Mouse (Mus musculus): ENCODE measurements at regions not wholly inside any gene's neighbourhood (a gene's known extent, or its start where the extent isn't known, plus 50 kb on each side); places are given as distances from the start of the nearest gene placed in this dataset.
A peak's percentile ranks its signal among the peaks of the same experiment; 100 is the strongest.

GRCm38 (mm10) chr3:62159031-62159430 is 179.1 kb upstream of the Arhgef26 start:
- peak; percentile 59 to 62 for DNase-seq

DNA sequence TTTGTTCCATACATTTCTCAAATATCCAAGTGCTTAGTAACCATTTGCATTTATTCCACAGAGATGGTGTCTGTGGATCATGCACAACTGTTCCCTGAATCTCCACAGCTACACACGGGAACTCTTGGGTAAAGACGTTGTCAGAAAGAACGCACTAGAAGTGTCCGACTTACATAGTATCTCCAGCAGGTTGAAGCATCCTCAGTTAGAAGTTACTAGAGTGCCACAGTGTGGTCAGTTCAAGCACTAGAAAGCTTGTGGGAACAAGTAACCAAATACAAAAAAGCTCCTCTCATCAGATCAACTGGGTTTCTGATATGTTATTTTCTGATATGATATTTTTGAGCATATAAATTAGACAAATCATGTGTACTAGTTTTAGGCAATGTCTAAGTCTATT is 167.5 kb upstream of the Arhgef26 start:
- no peak for DNase-seq

DNA sequence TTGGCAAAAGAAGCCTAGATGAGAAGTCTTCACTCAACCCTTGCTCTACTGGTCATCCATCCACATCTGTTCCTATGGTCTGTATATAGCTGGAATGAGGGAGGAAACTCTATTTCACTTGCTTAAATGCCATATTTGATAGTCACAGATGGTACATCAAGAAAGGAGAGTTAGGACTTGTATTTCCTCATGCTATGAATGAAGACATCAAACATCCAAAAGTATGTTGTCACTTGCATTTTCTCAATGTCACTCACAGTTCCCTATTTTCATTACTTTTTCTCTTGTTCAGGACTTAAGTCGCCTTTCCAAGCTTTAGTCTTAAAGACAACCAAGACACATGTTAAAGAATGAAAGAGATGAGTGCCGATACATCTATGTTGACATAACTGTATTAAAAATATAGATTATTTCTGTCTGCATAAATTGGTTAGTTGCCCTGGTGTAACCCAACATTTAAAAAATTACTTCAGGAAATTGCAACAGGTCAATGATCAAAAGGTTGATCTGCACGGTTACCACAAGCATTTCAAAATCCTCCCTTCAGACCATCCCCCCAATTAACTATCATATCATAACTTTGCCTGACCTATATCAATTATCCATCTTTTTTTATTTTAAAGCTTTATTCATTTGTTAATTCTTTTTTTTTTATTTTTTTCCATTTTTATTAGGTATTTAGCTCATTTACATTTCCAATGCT is 150.2 kb upstream of the Arhgef26 start:
- DNase-seq: no peak

DNA sequence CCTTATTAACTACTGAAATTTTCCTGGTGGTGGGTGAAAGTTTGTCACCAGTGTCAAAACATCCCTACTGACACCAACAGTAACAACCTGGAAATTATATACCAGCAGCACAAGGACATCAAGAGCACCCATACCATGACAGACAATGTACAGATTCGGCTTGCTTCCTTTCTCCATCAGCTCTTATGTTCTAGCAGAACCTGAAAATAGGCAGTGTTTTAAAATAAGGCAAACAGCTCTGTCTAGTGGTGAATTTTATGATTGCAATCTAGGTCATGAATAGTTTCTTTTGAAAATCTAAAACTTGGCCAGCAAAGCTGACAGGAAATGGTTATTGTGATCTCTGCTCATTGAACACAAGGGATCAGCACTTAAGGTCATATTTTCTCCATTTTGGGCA is 145.7 kb upstream of the Arhgef26 start:
- DNase-seq: no peak

DNA sequence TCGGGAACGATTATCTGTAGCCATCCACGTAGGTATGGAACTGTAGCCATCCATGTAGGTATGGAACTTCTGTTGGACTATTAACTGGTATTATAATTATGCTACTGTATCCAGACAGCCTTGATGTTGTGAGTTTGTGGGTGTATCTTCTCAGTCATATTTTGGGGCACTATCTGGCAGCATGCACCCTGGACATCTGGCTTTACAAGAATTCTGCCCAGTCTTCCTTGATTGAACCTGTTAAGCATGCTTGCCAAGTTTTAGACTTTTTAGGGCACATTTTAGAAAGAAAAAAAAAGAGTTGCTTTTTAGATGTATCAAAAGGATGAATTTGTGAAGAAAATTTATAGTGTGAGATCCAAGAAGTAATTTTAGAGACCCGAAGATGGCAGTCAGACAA is 143.7 kb upstream of the Arhgef26 start:
- no peak for DNase-seq

GRCm38 (mm10) chr3:62196679-62197078 is 141.5 kb upstream of the Arhgef26 start:
- DNase-seq: no peak

- peak; percentile 31 to 61 for DNase-seq
Measured at GRCm38 (mm10) chr3:62215806-62216205, 122.3 kb upstream of the Arhgef26 start.

DNA sequence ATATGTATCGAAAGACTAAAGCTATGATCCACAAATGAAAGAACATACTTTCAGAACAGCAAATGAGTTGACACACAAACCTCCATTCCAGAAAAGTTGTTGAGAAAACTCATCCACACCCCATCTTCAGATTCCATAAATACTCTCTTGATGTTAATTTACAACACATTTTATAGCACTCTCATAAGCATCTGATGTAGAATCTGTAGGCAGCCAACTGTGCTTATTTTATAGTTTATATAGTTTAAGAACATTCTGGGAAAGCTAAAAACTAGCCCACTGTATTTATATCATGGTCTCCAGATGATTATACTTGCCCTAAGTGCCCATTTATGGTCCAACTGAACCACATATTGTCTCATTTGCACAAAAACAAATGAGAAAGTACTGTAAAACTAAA is 120.8 kb upstream of the Arhgef26 start:
- no peak for DNase-seq

GRCm38 (mm10) chr3:62227697-62228096 is 110.4 kb upstream of the Arhgef26 start:
- DNase-seq: no peak

GRCm38 (mm10) chr3:62228156-62228555 is 110.0 kb upstream of the Arhgef26 start:
- DNase-seq: no peak

DNA sequence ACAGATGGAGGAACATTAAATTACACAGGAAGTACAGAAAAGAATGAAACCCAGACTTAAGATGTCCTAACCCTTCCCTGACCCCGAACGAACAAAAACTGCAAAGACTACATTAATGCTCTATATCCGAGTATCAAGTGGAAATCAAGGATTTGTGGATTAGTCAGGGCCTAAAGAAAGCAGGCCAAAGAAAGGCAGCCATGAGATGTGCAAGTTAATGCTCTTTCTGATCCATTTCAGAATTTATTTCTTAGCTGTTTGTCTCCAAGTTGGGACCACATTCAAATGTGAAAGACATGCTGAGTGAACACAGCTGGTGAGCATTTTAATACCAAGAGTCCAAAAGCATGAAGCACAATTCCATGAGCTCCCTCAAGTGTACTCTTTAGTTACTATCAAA is 97.1 kb upstream of the Arhgef26 start:
- no peak for DNase-seq

GRCm38 (mm10) chr3:62271703-62272102 is 66.4 kb upstream of the Arhgef26 start:
- no peak for DNase-seq

GRCm38 (mm10) chr3:62278279-62278678 is 59.9 kb upstream of the Arhgef26 start:
- DNase-seq: no peak

DNA sequence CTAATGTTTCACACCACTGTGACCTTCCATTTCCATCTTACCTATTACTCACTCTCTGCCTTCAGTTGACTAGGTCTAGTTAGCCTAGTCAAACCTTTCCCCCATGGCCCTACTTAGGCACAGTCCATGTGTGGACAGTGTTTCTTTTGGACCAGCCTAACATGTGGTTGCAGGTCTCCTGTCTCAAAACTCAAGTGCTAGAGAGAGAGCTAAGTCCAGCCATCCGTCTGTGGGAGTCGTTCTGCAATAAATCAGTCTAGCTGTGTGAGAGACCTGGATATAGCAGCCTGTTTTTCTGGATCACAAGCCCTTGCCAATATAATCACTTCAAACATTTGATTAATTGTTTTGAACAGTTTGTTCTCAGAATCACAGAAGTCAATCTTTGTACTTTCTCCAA is 57.2 kb upstream of the Arhgef26 start:
- DNase-seq: no peak

All from kidney, postnatal 25 days (tissue).